Mouse (Mus musculus): Measurements from ENCODE around the gene Adamts1. TPM values are rescaled to one million over a fixed set of nuclear protein-coding genes. Genes with fewer than 3 reads are reported as not detected.

The Adamts1 gene
- polyA plus RNA-seq (2014; fragmentation: Nextera tagmentation; extraction: Ambion mirVana) = 11.0 and 13.9 TPM in 2 replicates

- Histone ChIP-seq H3K4me3 (ENCODE audit: low read depth, low read length) (peak within 1 kb of the TSS; percentile 56), H3K27ac (ENCODE audit: low read depth, low read length) (peak within 1 kb of the TSS; percentile 42), H3K4me2 (replicated peaks; ENCODE audit: low read depth, low read length) (peak within 1 kb of the TSS; percentile 94), H3K27me3 (ENCODE audit: control insufficient read depth, insufficient read depth, low read length) (no peaks in the 10 kb centered on the region), H3K4me1 (replicated peaks; ENCODE audit: control insufficient read depth, insufficient read depth, low read length) (no peaks in the 10 kb centered on the region), H3K36me3 (ENCODE audit: control insufficient read depth, insufficient read depth, low read length) (no peaks in the 10 kb centered on the region), H3K9ac (ENCODE audit: low read depth, low read length) (peak within 1 kb of the TSS; percentile 61), H3K9me3 (ENCODE audit: control insufficient read depth, low read length) (no peaks in the 10 kb centered on the region)
- peak; percentile 87 for DNase-seq (ENCODE audit: low spot score)
- ATAC-seq (ENCODE audit: low FRiP score) = peak; percentile 80
- WGBS = under 1% methylated on average over 26 of the region's 26 CpGs
Measured at GRCm38 (mm10) chr16:85802954-85803353, at the start of gene Adamts1. Gene Adamts1 (minus strand): TSS chr16:85803113.

- ATAC-seq (ENCODE audit: low FRiP score) = no peak
- no peaks in the 10 kb centered on the region for H3K36me3 ChIP-seq (ENCODE audit: control insufficient read depth, insufficient read depth, low read length)
- no peak overlapping the region for H3K4me2 ChIP-seq (replicated peaks; ENCODE audit: low read depth, low read length)
- no peak overlapping the region for H3K4me3 ChIP-seq (ENCODE audit: low read depth, low read length)
- WGBS = 87% methylated on average over 3 of the region's 3 CpGs
- H3K9me3 ChIP-seq (ENCODE audit: control insufficient read depth, low read length) = no peaks in the 10 kb centered on the region
- no peaks in the 10 kb centered on the region for H3K4me1 ChIP-seq (replicated peaks; ENCODE audit: control insufficient read depth, insufficient read depth, low read length)
- no peak for DNase-seq (ENCODE audit: low spot score)
- H3K27ac ChIP-seq (ENCODE audit: low read depth, low read length) = no peak overlapping the region
- no peak overlapping the region for H3K9ac ChIP-seq (ENCODE audit: low read depth, low read length)
- no peaks in the 10 kb centered on the region for H3K27me3 ChIP-seq (ENCODE audit: control insufficient read depth, insufficient read depth, low read length)
Measured at GRCm38 (mm10) chr16:85827066-85827465, 24.2 kb upstream of the Adamts1 start.

- DNase-seq (ENCODE audit: low spot score) = no peak
- WGBS = 88% methylated on average over 5 of the region's 5 CpGs
- no peak for ATAC-seq (ENCODE audit: low FRiP score)
Measured at GRCm38 (mm10) chr16:85822330-85822916, 19.5 kb upstream of the Adamts1 start.

GRCm38 (mm10) chr16:85819808-85820458, 17.0 kb upstream of the Adamts1 start:
- Histone ChIP-seq H3K4me1 (replicated peaks; ENCODE audit: control insufficient read depth, insufficient read depth, low read length) (no peaks in the 10 kb centered on the region), H3K4me3 (ENCODE audit: low read depth, low read length) (no peak overlapping the region), H3K4me2 (replicated peaks; ENCODE audit: low read depth, low read length) (no peak overlapping the region), H3K36me3 (ENCODE audit: control insufficient read depth, insufficient read depth, low read length) (no peaks in the 10 kb centered on the region), H3K9me3 (ENCODE audit: control insufficient read depth, low read length) (no peaks in the 10 kb centered on the region), H3K27ac (ENCODE audit: low read depth, low read length) (no peak overlapping the region), H3K9ac (ENCODE audit: low read depth, low read length) (no peak overlapping the region), H3K27me3 (ENCODE audit: control insufficient read depth, insufficient read depth, low read length) (no peaks in the 10 kb centered on the region)
- DNase-seq (ENCODE audit: low spot score) (peak; percentile 48), ATAC-seq (ENCODE audit: low FRiP score) (peak; percentile 49; the same call in 1 of the 2 replicates)
- WGBS = 66% methylated on average over 5 of the region's 5 CpGs

More at GRCm38 (mm10) chr16:85822330-85822916, 19.5 kb upstream of the Adamts1 start:
- Histone ChIP-seq H3K4me3 (ENCODE audit: low read depth, low read length) (no peak overlapping the region), H3K36me3 (ENCODE audit: control insufficient read depth, insufficient read depth, low read length) (no peaks in the 10 kb centered on the region), H3K4me2 (replicated peaks; ENCODE audit: low read depth, low read length) (no peak overlapping the region), H3K9ac (ENCODE audit: low read depth, low read length) (no peak overlapping the region), H3K4me1 (replicated peaks; ENCODE audit: control insufficient read depth, insufficient read depth, low read length) (no peaks in the 10 kb centered on the region), H3K27me3 (ENCODE audit: control insufficient read depth, insufficient read depth, low read length) (no peaks in the 10 kb centered on the region), H3K9me3 (ENCODE audit: control insufficient read depth, low read length) (no peaks in the 10 kb centered on the region), H3K27ac (ENCODE audit: low read depth, low read length) (no peak overlapping the region)

GRCm38 (mm10) chr16:85814116-85814515, 11.2 kb upstream of the Adamts1 start:
- Histone ChIP-seq H3K9ac (ENCODE audit: low read depth, low read length) (no peak overlapping the region), H3K27ac (ENCODE audit: low read depth, low read length) (no peak overlapping the region), H3K9me3 (ENCODE audit: control insufficient read depth, low read length) (no peaks in the 10 kb centered on the region), H3K4me3 (ENCODE audit: low read depth, low read length) (no peak overlapping the region), H3K4me2 (replicated peaks; ENCODE audit: low read depth, low read length) (no peak overlapping the region), H3K36me3 (ENCODE audit: control insufficient read depth, insufficient read depth, low read length) (no peaks in the 10 kb centered on the region), H3K27me3 (ENCODE audit: control insufficient read depth, insufficient read depth, low read length) (no peaks in the 10 kb centered on the region), H3K4me1 (replicated peaks; ENCODE audit: control insufficient read depth, insufficient read depth, low read length) (no peaks in the 10 kb centered on the region)
- no peak for ATAC-seq (ENCODE audit: low FRiP score)
- 86% methylated on average over 2 of the region's 2 CpGs for WGBS
- DNase-seq (ENCODE audit: low spot score) = no peak

GRCm38 (mm10) chr16:85807626-85808025, 4.7 kb upstream of the Adamts1 start:
- no peak overlapping the region for H3K27ac ChIP-seq (ENCODE audit: low read depth, low read length)
- ATAC-seq (ENCODE audit: low FRiP score) (no peak), DNase-seq (ENCODE audit: low spot score) (peak; percentile 79)
- no peaks in the 10 kb centered on the region for H3K4me1 ChIP-seq (replicated peaks; ENCODE audit: control insufficient read depth, insufficient read depth, low read length)
- H3K27me3 ChIP-seq (ENCODE audit: control insufficient read depth, insufficient read depth, low read length) = no peaks in the 10 kb centered on the region
- 21% methylated on average over 2 of the region's 2 CpGs for WGBS
- no peak overlapping the region for H3K4me3 ChIP-seq (ENCODE audit: low read depth, low read length)
- H3K36me3 ChIP-seq (ENCODE audit: control insufficient read depth, insufficient read depth, low read length) = no peaks in the 10 kb centered on the region
- H3K4me2 ChIP-seq (replicated peaks; ENCODE audit: low read depth, low read length) = no peak overlapping the region
- no peaks in the 10 kb centered on the region for H3K9me3 ChIP-seq (ENCODE audit: control insufficient read depth, low read length)
- H3K9ac ChIP-seq (ENCODE audit: low read depth, low read length) = no peak overlapping the region

- no peak overlapping the region for H3K27ac ChIP-seq (ENCODE audit: low read depth, low read length)
- no peak overlapping the region for H3K9ac ChIP-seq (ENCODE audit: low read depth, low read length)
- H3K4me2 ChIP-seq (replicated peaks; ENCODE audit: low read depth, low read length) = no peak overlapping the region
- no peaks in the 10 kb centered on the region for H3K27me3 ChIP-seq (ENCODE audit: control insufficient read depth, insufficient read depth, low read length)
- no peaks in the 10 kb centered on the region for H3K36me3 ChIP-seq (ENCODE audit: control insufficient read depth, insufficient read depth, low read length)
- WGBS = 21% methylated on average over 3 of the region's 3 CpGs
- H3K4me3 ChIP-seq (ENCODE audit: low read depth, low read length) = no peak overlapping the region
- ATAC-seq (ENCODE audit: low FRiP score) = no peak
- H3K9me3 ChIP-seq (ENCODE audit: control insufficient read depth, low read length) = no peaks in the 10 kb centered on the region
- peak; percentile 76 for DNase-seq (ENCODE audit: low spot score)
- no peaks in the 10 kb centered on the region for H3K4me1 ChIP-seq (replicated peaks; ENCODE audit: control insufficient read depth, insufficient read depth, low read length)
Measured at GRCm38 (mm10) chr16:85807072-85807471, 4.2 kb upstream of the Adamts1 start.

GRCm38 (mm10) chr16:85805581-85805980, 2.7 kb upstream of the Adamts1 start:
- H3K9me3 ChIP-seq (ENCODE audit: control insufficient read depth, low read length) = no peaks in the 10 kb centered on the region
- no peak overlapping the region for H3K4me3 ChIP-seq (ENCODE audit: low read depth, low read length)
- no peak overlapping the region for H3K4me2 ChIP-seq (replicated peaks; ENCODE audit: low read depth, low read length)
- no peak overlapping the region for H3K27ac ChIP-seq (ENCODE audit: low read depth, low read length)
- H3K4me1 ChIP-seq (replicated peaks; ENCODE audit: control insufficient read depth, insufficient read depth, low read length) = no peaks in the 10 kb centered on the region
- H3K36me3 ChIP-seq (ENCODE audit: control insufficient read depth, insufficient read depth, low read length) = no peaks in the 10 kb centered on the region
- H3K9ac ChIP-seq (ENCODE audit: low read depth, low read length) = no peak overlapping the region
- H3K27me3 ChIP-seq (ENCODE audit: control insufficient read depth, insufficient read depth, low read length) = no peaks in the 10 kb centered on the region
- WGBS = 95% methylated on average over 2 of the region's 2 CpGs
- DNase-seq (ENCODE audit: low spot score) = no peak
- no peak for ATAC-seq (ENCODE audit: low FRiP score)
